Mouse (Mus musculus): ENCODE measurements around the gene Carns1.

Gene Carns1

DNA sequence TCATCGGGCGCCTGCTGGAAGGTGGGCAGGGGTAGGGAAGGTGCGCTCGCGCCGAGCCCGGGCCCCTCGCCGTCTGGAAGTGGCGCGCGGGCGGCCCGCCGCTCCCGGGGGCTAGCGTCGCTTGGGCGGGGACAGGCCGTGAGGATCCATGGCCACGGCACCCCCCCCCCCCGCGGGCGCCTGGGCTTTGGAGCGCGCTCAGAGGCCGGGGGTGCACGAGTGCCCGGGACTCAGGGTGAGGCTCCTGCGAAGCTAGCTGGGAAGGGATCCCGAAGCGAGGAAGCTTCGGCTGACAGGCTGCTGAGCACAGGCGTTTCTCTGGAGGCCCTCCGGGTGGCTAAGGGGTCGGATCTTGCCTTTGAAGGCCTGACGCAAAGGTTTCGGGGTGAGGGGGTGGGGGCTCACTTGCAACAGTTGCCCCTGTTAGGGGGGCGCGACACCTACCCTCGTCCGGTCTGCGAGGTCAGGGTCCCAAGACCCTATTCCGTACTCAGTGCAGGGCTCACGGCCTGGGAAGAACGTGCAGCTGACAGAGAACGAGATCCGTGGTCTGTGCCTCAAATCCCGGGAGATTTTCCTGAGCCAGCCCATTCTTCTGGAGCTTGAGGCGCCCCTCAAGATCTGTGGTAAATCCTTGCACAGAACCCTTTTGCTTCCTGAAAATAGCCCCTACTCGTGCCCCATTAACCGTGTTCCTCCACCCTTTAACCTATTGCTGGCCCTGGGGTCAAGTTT lies 17.1 kb upstream of the Carns1 start:
- peaks cover 31% of the 10 kb centered on the region for H3K36me3 ChIP-seq (ENCODE audit: control insufficient read depth, insufficient read depth, low read length, poor library complexity, severe bottlenecking)
- no peak for DNase-seq (ENCODE audit: low read depth, low spot score)
- H3K27me3 ChIP-seq (ENCODE audit: control insufficient read depth, insufficient read depth, low read length, poor library complexity, severe bottlenecking) = no peaks in the 10 kb centered on the region

DNA sequence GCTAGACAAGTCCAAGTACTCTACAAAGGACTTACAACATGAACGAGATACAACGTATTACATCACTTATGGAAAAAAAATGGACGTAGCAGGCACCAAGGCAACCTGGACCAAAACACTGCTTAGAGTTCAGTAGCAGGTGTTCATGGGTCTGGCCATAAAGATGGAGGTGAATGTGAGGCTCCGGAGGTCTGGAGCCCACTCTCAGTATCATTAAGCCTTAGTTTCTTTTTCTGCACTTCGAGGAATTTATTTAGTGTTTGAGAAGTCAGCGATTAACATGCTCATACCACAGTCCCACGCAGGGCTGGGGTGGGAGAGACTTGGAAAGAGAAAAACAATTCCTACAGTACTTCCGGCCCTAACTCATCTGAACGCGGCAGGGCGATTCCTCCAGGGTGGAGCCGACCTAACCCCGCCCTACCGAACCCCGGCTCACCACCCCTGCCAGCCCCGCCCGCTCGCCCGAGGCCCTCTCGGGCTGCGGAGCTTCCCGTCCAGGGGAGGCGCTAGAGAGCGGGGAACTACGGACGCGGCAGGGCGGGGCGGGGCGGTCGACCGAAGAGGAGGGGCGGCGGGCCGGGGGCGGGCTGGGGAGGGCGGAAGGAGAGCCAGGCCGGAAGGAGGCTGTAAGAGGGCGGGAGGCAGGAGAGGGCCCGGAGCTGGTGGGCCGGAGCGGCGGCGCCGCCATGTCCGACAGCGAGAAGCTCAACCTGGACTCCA lies 16.4 kb upstream of the Carns1 start, which contains the start of gene Ppp1ca:
Gene Ppp1ca (plus strand): TSS at position 538 of the 723 bp plus-strand sequence.
- Histone ChIP-seq H3K27me3 (ENCODE audit: control insufficient read depth, insufficient read depth, low read length, poor library complexity, severe bottlenecking) (no peaks in the 10 kb centered on the region), H3K36me3 (ENCODE audit: control insufficient read depth, insufficient read depth, low read length, poor library complexity, severe bottlenecking) (peaks cover 33% of the 10 kb centered on the region)
- peak; percentile 97 for DNase-seq (ENCODE audit: low read depth, low spot score)

DNA sequence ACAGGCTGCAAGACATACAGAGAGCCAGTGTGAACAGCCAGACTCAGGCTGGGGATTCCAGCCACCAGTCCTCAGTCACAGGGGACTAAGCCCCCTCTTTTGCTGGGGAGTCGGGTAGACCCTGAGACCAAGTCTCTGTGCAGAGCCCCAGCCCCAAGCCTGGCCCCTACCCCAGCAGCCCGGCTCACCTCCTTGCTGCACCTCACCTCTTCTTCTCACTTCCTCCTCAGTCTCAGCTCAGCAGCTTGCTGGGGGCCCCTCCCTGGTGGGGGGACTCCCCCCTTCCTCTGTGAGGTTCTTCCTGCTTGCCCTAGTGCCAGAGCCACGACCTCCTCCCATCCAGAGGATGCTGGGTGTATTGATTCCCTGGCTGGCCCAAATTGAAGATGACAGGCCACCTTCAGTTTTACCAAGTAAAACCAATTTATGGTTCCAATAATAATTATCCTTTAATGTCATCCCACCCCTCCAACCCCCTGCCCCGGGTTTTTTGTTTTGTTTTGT lies 15.6 kb upstream of the Carns1 start, which contains the start of gene Tbc1d10c:
Gene Tbc1d10c (minus strand): TSS at position 454 of the 504 bp plus-strand sequence.
- H3K27me3 ChIP-seq (ENCODE audit: control insufficient read depth, insufficient read depth, low read length, poor library complexity, severe bottlenecking) = no peaks in the 10 kb centered on the region
- peaks cover 33% of the 10 kb centered on the region for H3K36me3 ChIP-seq (ENCODE audit: control insufficient read depth, insufficient read depth, low read length, poor library complexity, severe bottlenecking)
- DNase-seq (ENCODE audit: low read depth, low spot score) = peak; percentile 90

GRCm38 (mm10) chr19:4189051-4189620 lies 13.9 kb upstream of the Carns1 start:
- H3K27me3 ChIP-seq (ENCODE audit: control insufficient read depth, insufficient read depth, low read length, poor library complexity, severe bottlenecking) = no peaks in the 10 kb centered on the region
- DNase-seq (ENCODE audit: low read depth, low spot score) = no peak

GRCm38 (mm10) chr19:4187303-4187702 lies 12.0 kb upstream of the Carns1 start:
- Histone ChIP-seq H3K27me3 (ENCODE audit: control insufficient read depth, insufficient read depth, low read length, poor library complexity, severe bottlenecking) (no peaks in the 10 kb centered on the region), H3K36me3 (ENCODE audit: control insufficient read depth, insufficient read depth, low read length, poor library complexity, severe bottlenecking) (peaks cover 41% of the 10 kb centered on the region)
- DNase-seq (ENCODE audit: low read depth, low spot score) = no peak

More at GRCm38 (mm10) chr19:4189051-4189620, 13.9 kb upstream of the Carns1 start:
- H3K36me3 ChIP-seq (ENCODE audit: control insufficient read depth, insufficient read depth, low read length, poor library complexity, severe bottlenecking) = peaks cover 32% of the 10 kb centered on the region

- peak; percentile 78 for DNase-seq (ENCODE audit: low read depth, low spot score)
- no peaks in the 10 kb centered on the region for H3K27me3 ChIP-seq (ENCODE audit: control insufficient read depth, insufficient read depth, low read length, poor library complexity, severe bottlenecking)
- peaks cover 42% of the 10 kb centered on the region for H3K36me3 ChIP-seq (ENCODE audit: control insufficient read depth, insufficient read depth, low read length, poor library complexity, severe bottlenecking)
These were observed 10.0 kb upstream of the Carns1 start for GRCm38 (mm10) chr19:4184976-4185975.

DNA sequence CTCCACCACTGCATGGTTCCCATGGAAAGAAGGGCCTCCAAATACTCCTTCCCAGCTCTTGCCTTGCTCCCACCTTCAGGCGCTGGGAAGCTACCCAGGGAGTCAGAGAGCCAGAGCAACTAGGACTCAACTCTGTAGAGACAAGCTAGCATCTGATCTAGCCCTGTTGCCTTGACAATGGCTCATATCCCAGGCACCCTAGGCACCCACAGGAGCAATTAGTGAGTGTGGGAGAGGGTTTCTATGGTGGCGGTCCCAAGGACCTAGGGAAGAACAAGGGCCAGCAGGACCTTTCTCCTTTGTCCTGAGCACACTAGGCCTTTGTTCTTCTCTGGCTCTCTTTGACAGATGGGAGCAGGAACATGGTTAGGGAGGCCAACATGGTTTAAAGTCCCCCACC lies 8.4 kb upstream of the Carns1 start:
- DNase-seq (ENCODE audit: low read depth, low spot score) = no peak
- Histone ChIP-seq H3K36me3 (ENCODE audit: control insufficient read depth, insufficient read depth, low read length, poor library complexity, severe bottlenecking) (peaks cover 39% of the 10 kb centered on the region), H3K27me3 (ENCODE audit: control insufficient read depth, insufficient read depth, low read length, poor library complexity, severe bottlenecking) (no peaks in the 10 kb centered on the region)

DNA sequence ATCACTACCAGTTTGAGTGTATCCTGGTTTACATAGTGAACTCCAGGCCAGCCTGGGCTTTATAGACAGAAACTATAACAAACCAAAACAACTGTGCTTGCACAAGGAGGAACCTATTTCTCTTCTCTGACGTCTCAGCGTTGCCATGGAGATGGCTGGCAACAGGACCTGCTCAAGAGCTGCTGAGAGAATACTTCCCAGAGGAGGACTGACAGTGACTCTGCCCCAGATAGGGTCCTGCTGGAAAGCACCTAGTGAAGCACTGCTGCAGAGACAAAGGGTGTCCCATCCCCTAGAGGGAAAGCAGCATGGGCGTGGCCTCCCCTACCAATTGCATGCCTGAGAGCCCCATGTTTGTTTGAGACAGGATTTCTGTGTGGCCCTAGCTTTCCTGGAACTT lies 6.6 kb upstream of the Carns1 start:
- DNase-seq (ENCODE audit: low read depth, low spot score) = peak; percentile 91
- Histone ChIP-seq H3K36me3 (ENCODE audit: control insufficient read depth, insufficient read depth, low read length, poor library complexity, severe bottlenecking) (peaks cover 36% of the 10 kb centered on the region), H3K27me3 (ENCODE audit: control insufficient read depth, insufficient read depth, low read length, poor library complexity, severe bottlenecking) (no peaks in the 10 kb centered on the region)

GRCm38 (mm10) chr19:4180411-4180810 lies 5.1 kb upstream of the Carns1 start:
- Histone ChIP-seq H3K27me3 (ENCODE audit: control insufficient read depth, insufficient read depth, low read length, poor library complexity, severe bottlenecking) (no peaks in the 10 kb centered on the region), H3K36me3 (ENCODE audit: control insufficient read depth, insufficient read depth, low read length, poor library complexity, severe bottlenecking) (peaks cover 34% of the 10 kb centered on the region)
- DNase-seq (ENCODE audit: low read depth, low spot score) = no peak

GRCm38 (mm10) chr19:4172925-4173324 lies 2.4 kb downstream of the Carns1 start:
- Histone ChIP-seq H3K36me3 (ENCODE audit: control insufficient read depth, insufficient read depth, low read length, poor library complexity, severe bottlenecking) (peaks cover 8% of the 10 kb centered on the region), H3K27me3 (ENCODE audit: control insufficient read depth, insufficient read depth, low read length, poor library complexity, severe bottlenecking) (no peaks in the 10 kb centered on the region)
- DNase-seq (ENCODE audit: low read depth, low spot score) = no peak

DNA sequence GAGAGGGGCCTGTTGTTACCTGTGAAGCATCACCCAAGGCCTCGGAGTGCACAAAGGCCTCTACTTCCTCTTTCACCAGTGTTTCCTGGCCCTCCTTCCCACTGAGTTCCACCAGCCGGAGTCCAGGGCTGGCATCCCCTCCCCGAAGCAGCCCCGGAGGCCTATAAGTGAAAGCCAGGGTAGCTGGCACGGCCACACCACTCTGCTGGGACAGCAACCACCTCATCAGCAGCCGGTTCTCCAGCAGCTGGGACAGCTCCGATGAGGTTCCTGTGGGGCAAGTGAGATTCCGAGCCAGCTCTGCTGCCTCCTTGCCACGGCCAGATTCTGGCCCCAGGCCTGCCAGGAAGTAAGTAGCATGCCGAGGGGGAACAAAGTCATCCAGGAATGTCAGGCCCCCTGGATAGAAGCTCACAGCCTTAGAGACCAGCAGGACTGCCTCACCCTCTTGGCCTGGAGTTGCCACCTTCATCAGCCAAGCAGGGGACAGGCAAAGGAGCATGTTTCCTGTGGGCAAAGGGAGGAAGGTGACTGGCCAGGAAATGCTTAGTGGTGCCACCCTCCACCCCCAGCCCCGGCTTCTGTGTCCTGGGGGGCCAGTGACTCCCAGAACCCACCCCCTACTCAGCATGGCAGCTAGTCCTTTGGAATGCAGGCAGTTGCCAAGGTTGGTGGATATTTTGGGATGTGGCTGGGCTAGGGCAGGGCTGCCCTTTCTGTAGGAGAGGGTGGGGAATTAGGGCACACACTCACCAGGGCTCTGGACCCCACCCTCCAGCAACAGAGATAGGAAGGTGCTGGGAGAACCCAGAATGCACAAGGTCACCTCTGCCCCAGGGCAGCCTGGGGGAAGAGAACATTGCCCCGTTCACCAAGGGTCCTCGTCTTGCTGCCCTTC lies 3.6 kb downstream of the Carns1 start:
- H3K27me3 ChIP-seq (ENCODE audit: control insufficient read depth, insufficient read depth, low read length, poor library complexity, severe bottlenecking) = no peaks in the 10 kb centered on the region
- peak; percentile 58 for DNase-seq (ENCODE audit: low read depth, low spot score)
- peaks cover 4% of the 10 kb centered on the region for H3K36me3 ChIP-seq (ENCODE audit: control insufficient read depth, insufficient read depth, low read length, poor library complexity, severe bottlenecking)

DNA sequence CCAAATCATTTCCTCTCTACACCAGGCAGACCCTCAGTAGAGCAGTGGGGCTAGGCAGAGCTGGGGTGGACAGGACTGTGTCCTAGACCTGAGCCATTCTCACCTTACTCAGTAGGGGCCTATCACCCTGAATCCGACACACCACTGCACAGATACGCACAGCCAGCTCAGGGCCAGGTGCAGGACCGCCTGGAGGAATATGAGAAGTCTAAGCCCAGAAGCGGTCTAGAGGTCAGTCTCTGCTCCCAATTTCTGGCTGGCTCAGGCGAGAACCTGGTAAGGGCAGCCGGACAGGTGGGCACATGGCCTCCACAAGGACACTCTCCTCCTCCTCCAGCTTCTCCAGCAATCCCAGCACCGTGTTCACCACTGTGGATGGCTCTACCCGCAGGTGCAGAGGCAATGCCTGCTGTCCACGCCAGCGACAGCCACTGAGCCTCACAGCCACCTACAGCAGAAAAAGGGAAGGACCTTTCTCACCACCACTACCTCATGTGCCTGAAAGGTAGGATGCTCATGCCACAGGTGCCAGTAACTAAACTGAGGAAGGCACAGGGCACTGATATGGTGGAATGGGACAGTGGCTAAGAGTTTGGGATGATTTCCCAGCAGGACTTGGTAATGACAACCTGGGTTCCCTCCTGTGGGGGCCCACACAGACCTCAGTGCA lies 4.4 kb downstream of the Carns1 start:
- DNase-seq (ENCODE audit: low read depth, low spot score) = peak; percentile 52
- no peaks in the 10 kb centered on the region for H3K27me3 ChIP-seq (ENCODE audit: control insufficient read depth, insufficient read depth, low read length, poor library complexity, severe bottlenecking)
- H3K36me3 ChIP-seq (ENCODE audit: control insufficient read depth, insufficient read depth, low read length, poor library complexity, severe bottlenecking) = peaks cover 3% of the 10 kb centered on the region

DNA sequence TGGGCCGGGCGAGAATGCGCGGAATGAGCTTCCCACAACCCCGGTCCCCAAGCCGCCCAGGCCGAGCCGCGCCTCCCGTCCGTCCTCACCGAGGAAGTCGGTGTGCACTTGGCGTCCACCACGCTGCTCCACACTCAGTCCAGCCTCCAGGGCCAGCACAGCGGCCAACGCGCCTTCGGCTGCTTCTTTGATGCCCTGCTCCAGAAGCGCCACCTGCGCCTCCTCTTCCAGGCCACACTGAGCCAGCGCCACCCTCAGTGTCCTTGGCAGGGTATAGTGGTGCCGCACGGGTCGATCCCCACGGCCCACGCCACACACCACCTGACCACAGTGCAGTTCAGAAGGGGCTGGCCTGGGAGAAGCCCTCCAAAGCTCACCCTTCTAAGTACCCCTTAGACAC lies 5.5 kb downstream of the Carns1 start:
- Histone ChIP-seq H3K36me3 (ENCODE audit: control insufficient read depth, insufficient read depth, low read length, poor library complexity, severe bottlenecking) (no peaks in the 10 kb centered on the region; the same call in 1 of the 2 replicates), H3K27me3 (ENCODE audit: control insufficient read depth, insufficient read depth, low read length, poor library complexity, severe bottlenecking) (no peaks in the 10 kb centered on the region)
- DNase-seq (ENCODE audit: low read depth, low spot score) = no peak

All from splenic B cell, adult 2 months (primary cell).